In genomic region chr2:32981281-32981680, GRCm38 (mm10) we compare ENCODE assay signal across 8 mouse cellular contexts. TPM values are rescaled to one million over a fixed set of nuclear protein-coding genes. Genes with fewer than 3 reads are reported as not detected.
DNase-seq lines count a peak whose midpoint lies in the region; ATAC-seq lines count a peak whose summit lies in the region.

No protein-coding gene starts in this region.

- H3K27ac ChIP-seq in heart, embryonic 16.5 days (ENCODE audit: low read length) = peak overlapping the region; percentile 71
- H3K27ac ChIP-seq in liver, embryonic 15.5 days (replicated peaks) = peak overlapping the region; percentile 33; the same call in 1 of the 2 replicates
- H3K27ac ChIP-seq in stomach, embryonic 15.5 days = no peak overlapping the region

- H3K4me1 ChIP-seq in heart, embryonic 16.5 days (ENCODE audit: control insufficient read depth, insufficient read depth, low read length) = peaks cover 13% of the 10 kb centered on the region
- peaks cover 55% of the 10 kb centered on the region for H3K4me1 ChIP-seq in liver, embryonic 15.5 days (replicated peaks)
- peaks cover 10% of the 10 kb centered on the region for H3K4me1 ChIP-seq in stomach, embryonic 15.5 days

- no peaks in the 10 kb centered on the region for H3K9me3 ChIP-seq in heart, embryonic 16.5 days (replicated peaks; ENCODE audit: control insufficient read depth, low read length)
- H3K9me3 ChIP-seq in liver, embryonic 15.5 days (replicated peaks) = no peaks in the 10 kb centered on the region
- H3K9me3 ChIP-seq in stomach, embryonic 15.5 days = no peaks in the 10 kb centered on the region

- H3K4me2 ChIP-seq in heart, embryonic 16.5 days (ENCODE audit: low read depth, low read length) = peak overlapping the region; percentile 97
- H3K4me2 ChIP-seq in liver, embryonic 15.5 days = peak overlapping the region; percentile 98
- peak overlapping the region; percentile 98 for H3K4me2 ChIP-seq in stomach, embryonic 15.5 days

- H3K9ac ChIP-seq in heart, embryonic 16.5 days (ENCODE audit: low read length) = peak overlapping the region; percentile 92
- H3K9ac ChIP-seq in liver, embryonic 15.5 days = peak overlapping the region; percentile 81
- H3K9ac ChIP-seq in stomach, embryonic 15.5 days = peak overlapping the region; percentile 73

- no peak for DNase-seq in frontal cortex, postnatal 10 days (ENCODE audit: low spot score in 2 of 2)
- peak; percentile 12 for DNase-seq in urinary bladder, postnatal 14 days (ENCODE audit: low spot score)
- no peak for DNase-seq in urinary bladder, postnatal 4 days (ENCODE audit: low spot score in 2 of 2)
- DNase-seq in urinary bladder, postnatal 36 days (ENCODE audit: low spot score in 2 of 2) = no peak

- peak overlapping the region; percentile 88 for H3K4me3 ChIP-seq in heart, embryonic 16.5 days (ENCODE audit: low read length)
- peak overlapping the region; percentile 79 for H3K4me3 ChIP-seq in liver, embryonic 15.5 days (replicated peaks)
- H3K4me3 ChIP-seq in stomach, embryonic 15.5 days (replicated peaks) = peak overlapping the region; percentile 78

- no peaks in the 10 kb centered on the region for H3K27me3 ChIP-seq in heart, embryonic 16.5 days (ENCODE audit: control insufficient read depth, insufficient read depth, low read length)
- H3K27me3 ChIP-seq in liver, embryonic 15.5 days = peaks cover 12% of the 10 kb centered on the region
- H3K27me3 ChIP-seq in stomach, embryonic 15.5 days (replicated peaks) = no peaks in the 10 kb centered on the region

- ATAC-seq in frontal cortex, adult (ENCODE audit: low TSS enrichment) = peak; percentile 33; the same call in 1 of the 2 replicates
- peak; percentile 32 for ATAC-seq in heart, embryonic 16.5 days (replicated peaks; ENCODE audit: extremely low read depth, insufficient read depth, low FRiP score)
- peak; percentile 20 for ATAC-seq in liver, embryonic 15.5 days (ENCODE audit: insufficient read depth)
- ATAC-seq in stomach, embryonic 15.5 days (ENCODE audit: insufficient read depth, low FRiP score, low read depth) = 0 out of 2 replicates have a peak, but pooled peaks have one; percentile 18

- H3K36me3 ChIP-seq in heart, embryonic 16.5 days (ENCODE audit: control insufficient read depth, insufficient read depth) = no peaks in the 10 kb centered on the region
- H3K36me3 ChIP-seq in liver, embryonic 15.5 days (replicated peaks) = no peaks in the 10 kb centered on the region
- no peaks in the 10 kb centered on the region for H3K36me3 ChIP-seq in stomach, embryonic 15.5 days

- 2% methylated on average over 23 of the region's 23 CpGs for WGBS in heart, embryonic 16.5 days
- 3% methylated on average over 23 of the region's 23 CpGs for WGBS in liver, embryonic 15.5 days (ENCODE audit: insufficient replicate concordance)
- WGBS in stomach, embryonic 15.5 days = under 1% methylated on average over 23 of the region's 23 CpGs

RNA-seq across cellular contexts. Expression of gene Slc2a8, which starts 0.6 kb away (rescaled TPM):
- 24.3 and 25.4 TPM in 2 replicates for polyA plus RNA-seq in heart, embryonic 16.5 days (2015; fragmentation: Nextera tagmentation; extraction: Ambion mirVana)
- 9.1 and 10.4 TPM in 2 replicates for polyA plus RNA-seq in liver, embryonic 15.5 days (2015; fragmentation: Nextera tagmentation; extraction: Ambion mirVana)
- 16.9 and 18.2 TPM in 2 replicates for polyA plus RNA-seq in stomach, embryonic 15.5 days (2015; fragmentation: Nextera tagmentation; extraction: Ambion mirVana)

RNA-seq across cellular contexts. Expression of gene Lrsam1, which starts 19.9 kb away (rescaled TPM):
- polyA plus RNA-seq in heart, embryonic 16.5 days (2015; fragmentation: Nextera tagmentation; extraction: Ambion mirVana) = 8.2 and 8.8 TPM in 2 replicates
- 2.0 and 2.5 TPM in 2 replicates for polyA plus RNA-seq in liver, embryonic 15.5 days (2015; fragmentation: Nextera tagmentation; extraction: Ambion mirVana)
- polyA plus RNA-seq in stomach, embryonic 15.5 days (2015; fragmentation: Nextera tagmentation; extraction: Ambion mirVana) = 8.8 and 10.1 TPM in 2 replicates

RNA-seq across cellular contexts. Expression of gene Rpl12, which starts 19.9 kb away (rescaled TPM):
- polyA plus RNA-seq in heart, embryonic 16.5 days (2015; fragmentation: Nextera tagmentation; extraction: Ambion mirVana) = 90.1 and 92.2 TPM in 2 replicates
- 79.8 and 80.2 TPM in 2 replicates for polyA plus RNA-seq in liver, embryonic 15.5 days (2015; fragmentation: Nextera tagmentation; extraction: Ambion mirVana)
- 152 and 172 TPM in 2 replicates for polyA plus RNA-seq in stomach, embryonic 15.5 days (2015; fragmentation: Nextera tagmentation; extraction: Ambion mirVana)
